Mouse (Mus musculus): ENCODE measurements at regions not wholly inside any gene's neighbourhood (a gene's known extent, or its start where the extent isn't known, plus 50 kb on each side); places are given as distances from the start of the nearest gene placed in this dataset.
A peak's percentile ranks its signal among the peaks of the same experiment; 100 is the strongest.

- H3K27me3 ChIP-seq (ENCODE audit: insufficient read depth, low read length): peaks cover 18% of the 10 kb centered on the region
- H3K9me3 ChIP-seq (ENCODE audit: low read length): no peaks in the 10 kb centered on the region
- H3K36me3 ChIP-seq (ENCODE audit: insufficient read depth, low read length): no peaks in the 10 kb centered on the region
- TF ChIP-seq NANOG (IDR thresholded peaks at IDR 0.05; ENCODE audit: borderline replicate concordance, low read length) (no peak), CTCF (conservative IDR thresholded peaks at IDR 0.05; ENCODE audit: low read length) (no peak), POU5F1 (IDR thresholded peaks at IDR 0.05; ENCODE audit: borderline replicate concordance, low read length) (no peak)
- peak overlapping the region; percentile 75 for H3K4me3 ChIP-seq (replicated peaks; ENCODE audit: low read length)
- peaks cover 40% of the 10 kb centered on the region for H3K4me1 ChIP-seq (replicated peaks; ENCODE audit: low read depth, low read length)
These were observed 104.4 kb upstream of the Gm9887 start for GRCm38 (mm10) chr12:69476631-69477091.

GRCm38 (mm10) chr12:69476131-69476530, 103.9 kb upstream of the Gm9887 start:
- TF ChIP-seq CTCF (conservative IDR thresholded peaks at IDR 0.05; ENCODE audit: low read length) (no peak), POU5F1 (IDR thresholded peaks at IDR 0.05; ENCODE audit: borderline replicate concordance, low read length) (no peak), NANOG (IDR thresholded peaks at IDR 0.05; ENCODE audit: borderline replicate concordance, low read length) (no peak)
- Histone ChIP-seq H3K4me3 (replicated peaks; ENCODE audit: low read length) (peak overlapping the region; percentile 75), H3K4me1 (replicated peaks; ENCODE audit: low read depth, low read length) (peaks cover 36% of the 10 kb centered on the region)

GRCm38 (mm10) chr12:69474916-69475661, 102.8 kb upstream of the Gm9887 start:
- no peaks in the 10 kb centered on the region for H3K36me3 ChIP-seq (ENCODE audit: insufficient read depth, low read length)
- peaks cover 7% of the 10 kb centered on the region; the same call in 1 of the 2 replicates for H3K9me3 ChIP-seq (ENCODE audit: low read length)
- H3K4me1 ChIP-seq (replicated peaks; ENCODE audit: low read depth, low read length): peaks cover 35% of the 10 kb centered on the region
- TF ChIP-seq NANOG (IDR thresholded peaks at IDR 0.05; ENCODE audit: borderline replicate concordance, low read length) (no peak), CTCF (conservative IDR thresholded peaks at IDR 0.05; ENCODE audit: low read length) (no peak), POU5F1 (IDR thresholded peaks at IDR 0.05; ENCODE audit: borderline replicate concordance, low read length) (no peak)
- H3K4me3 ChIP-seq (replicated peaks; ENCODE audit: low read length): peak overlapping the region; percentile 39
- H3K27me3 ChIP-seq (ENCODE audit: insufficient read depth, low read length): peaks cover 18% of the 10 kb centered on the region

More at GRCm38 (mm10) chr12:69476131-69476530, 103.9 kb upstream of the Gm9887 start:
- Histone ChIP-seq H3K27me3 (ENCODE audit: insufficient read depth, low read length) (peaks cover 18% of the 10 kb centered on the region), H3K36me3 (ENCODE audit: insufficient read depth, low read length) (no peaks in the 10 kb centered on the region), H3K9me3 (ENCODE audit: low read length) (peaks cover 5% of the 10 kb centered on the region; the same call in 1 of the 2 replicates)

GRCm38 (mm10) chr12:69474141-69474915, 102.1 kb upstream of the Gm9887 start:
- Histone ChIP-seq H3K36me3 (ENCODE audit: insufficient read depth, low read length) (no peaks in the 10 kb centered on the region), H3K9me3 (ENCODE audit: low read length) (peaks cover 7% of the 10 kb centered on the region; the same call in 1 of the 2 replicates), H3K4me3 (replicated peaks; ENCODE audit: low read length) (peak overlapping the region; percentile 39; the same call in 1 of the 2 replicates)

GRCm38 (mm10) chr12:69473379-69474057, 101.3 kb upstream of the Gm9887 start:
- no peak overlapping the region for H3K4me3 ChIP-seq (replicated peaks; ENCODE audit: low read length)
- no peaks in the 10 kb centered on the region for H3K36me3 ChIP-seq (ENCODE audit: insufficient read depth, low read length)
- TF ChIP-seq NANOG (IDR thresholded peaks at IDR 0.05; ENCODE audit: borderline replicate concordance, low read length): no peak
- no peak for TF ChIP-seq POU5F1 (IDR thresholded peaks at IDR 0.05; ENCODE audit: borderline replicate concordance, low read length)
- TF ChIP-seq CTCF (conservative IDR thresholded peaks at IDR 0.05; ENCODE audit: low read length): no peak
- H3K27me3 ChIP-seq (ENCODE audit: insufficient read depth, low read length): peaks cover 18% of the 10 kb centered on the region
- peaks cover 7% of the 10 kb centered on the region; the same call in 1 of the 2 replicates for H3K9me3 ChIP-seq (ENCODE audit: low read length)
- H3K4me1 ChIP-seq (replicated peaks; ENCODE audit: low read depth, low read length): peaks cover 35% of the 10 kb centered on the region

More at GRCm38 (mm10) chr12:69474141-69474915, 102.1 kb upstream of the Gm9887 start:
- H3K27me3 ChIP-seq (ENCODE audit: insufficient read depth, low read length): peaks cover 18% of the 10 kb centered on the region
- H3K4me1 ChIP-seq (replicated peaks; ENCODE audit: low read depth, low read length): peaks cover 35% of the 10 kb centered on the region
- TF ChIP-seq NANOG (IDR thresholded peaks at IDR 0.05; ENCODE audit: borderline replicate concordance, low read length) (no peak), CTCF (conservative IDR thresholded peaks at IDR 0.05; ENCODE audit: low read length) (no peak), POU5F1 (IDR thresholded peaks at IDR 0.05; ENCODE audit: borderline replicate concordance, low read length) (no peak)

GRCm38 (mm10) chr12:69472912-69473311, 100.7 kb upstream of the Gm9887 start:
- H3K27me3 ChIP-seq (ENCODE audit: insufficient read depth, low read length): peaks cover 15% of the 10 kb centered on the region
- H3K4me1 ChIP-seq (replicated peaks; ENCODE audit: low read depth, low read length): peaks cover 35% of the 10 kb centered on the region
- TF ChIP-seq POU5F1 (IDR thresholded peaks at IDR 0.05; ENCODE audit: borderline replicate concordance, low read length): no peak
- no peak for TF ChIP-seq CTCF (conservative IDR thresholded peaks at IDR 0.05; ENCODE audit: low read length)
- no peak for TF ChIP-seq NANOG (IDR thresholded peaks at IDR 0.05; ENCODE audit: borderline replicate concordance, low read length)
- H3K4me3 ChIP-seq (replicated peaks; ENCODE audit: low read length): no peak overlapping the region
- no peaks in the 10 kb centered on the region for H3K36me3 ChIP-seq (ENCODE audit: insufficient read depth, low read length)
- H3K9me3 ChIP-seq (ENCODE audit: low read length): peaks cover 7% of the 10 kb centered on the region; the same call in 1 of the 2 replicates

- peaks cover 10% of the 10 kb centered on the region for H3K27me3 ChIP-seq (ENCODE audit: insufficient read depth, low read length)
These were observed 99.6 kb upstream of the Gm9887 start for GRCm38 (mm10) chr12:69471876-69472275.

More at GRCm38 (mm10) chr12:69471876-69472275, 99.6 kb upstream of the Gm9887 start:
- H3K4me3 ChIP-seq (replicated peaks; ENCODE audit: low read length): no peak overlapping the region
- H3K4me1 ChIP-seq (replicated peaks; ENCODE audit: low read depth, low read length): peaks cover 32% of the 10 kb centered on the region
- H3K9me3 ChIP-seq (ENCODE audit: low read length): peaks cover 7% of the 10 kb centered on the region; the same call in 1 of the 2 replicates
- H3K36me3 ChIP-seq (ENCODE audit: insufficient read depth, low read length): no peaks in the 10 kb centered on the region
- TF ChIP-seq POU5F1 (IDR thresholded peaks at IDR 0.05; ENCODE audit: borderline replicate concordance, low read length): no peak
- no peak for TF ChIP-seq CTCF (conservative IDR thresholded peaks at IDR 0.05; ENCODE audit: low read length)
- TF ChIP-seq NANOG (IDR thresholded peaks at IDR 0.05; ENCODE audit: borderline replicate concordance, low read length): no peak

All from E14TG2a.4 (cell line).